Mouse (Mus musculus) left cerebral cortex, postnatal 25 days (tissue): ENCODE data around the gene Prkcz. TPM values are rescaled to one million over a fixed set of nuclear protein-coding genes. Genes with fewer than 3 reads are reported as not detected.
"Not testable (repeated sequence)": the region's sequence is repeated elsewhere in the genome, so short reads cannot be mapped to it uniquely, and the experiment has no call there.

Source experiments
- DNase-seq, 2 experiments: peaks; one replicate each; pipeline ENCODE4 v3.0.0; 2022; ENCODE audit warnings: low spot score in 2 of 2, mixed read lengths in 1 of 2
- intact Hi-C: fragments of 180-260 bp; cut with DNase I; formaldehyde crosslinking; loops from one replicate; pipeline ENCODE4 v1.15.1; 2025
- total RNA-seq, 2 experiments: library from RNA; stranded (reverse); gene quantifications; 2 replicates each; pipeline ENCODE4 v1.2.3; 2021

Gene Prkcz
- total RNA-seq, 2 experiments from 2014 or later: 218 to 220 TPM

- no peak for DNase-seq
- intact Hi-C loops: no loop called here
Observed at GRCm38 (mm10) chr4:155264521-155265321, 96.4 kb downstream of the Prkcz start.

- DNase-seq: no peak
Observed at GRCm38 (mm10) chr4:155252253-155252652, 108.9 kb downstream of the Prkcz start.

GRCm38 (mm10) chr4:155251147-155251546 lies 110.0 kb downstream of the Prkcz start:
- no peak for DNase-seq
- intact Hi-C loops: no loop called here

More at GRCm38 (mm10) chr4:155252253-155252652, 108.9 kb downstream of the Prkcz start:
- intact Hi-C loops: no loop called here

GRCm38 (mm10) chr4:155250361-155251117 lies 110.6 kb downstream of the Prkcz start:
- intact Hi-C loops: no loop called here
- peak in 1 of 2 experiments; percentile 41 for DNase-seq

GRCm38 (mm10) chr4:155249648-155250351 lies 111.4 kb downstream of the Prkcz start, which contains the start of gene Faap20:
Gene Faap20 (plus strand): TSS chr4:155249802.
- DNase-seq: peak; percentile 83 to 84

GRCm38 (mm10) chr4:155249257-155249647 lies 111.9 kb downstream of the Prkcz start:
- intact Hi-C loops: loop anchor here (1.0 to 10.0 kb wide), 4 partner anchors 26 to 284 kb away; partner anchors contain the start of genes Hes5, Pank4 and Ski
- peak; percentile 94 to 96 for DNase-seq

More at GRCm38 (mm10) chr4:155249648-155250351, 111.4 kb downstream of the Prkcz start, which contains the start of gene Faap20:
- intact Hi-C loops: loop anchor here (1.0 to 10.0 kb wide), 4 partner anchors 27 to 285 kb away; partner anchors contain the start of genes Hes5, Pank4 and Ski

- not testable (repeated sequence) for DNase-seq
- intact Hi-C loops: loop anchor here (2.0 to 10.0 kb wide), 3 partner anchors 25 to 283 kb away; partner anchors contain the start of genes Hes5, Pank4 and Ski
Observed at GRCm38 (mm10) chr4:155248054-155248453, 113.1 kb downstream of the Prkcz start.

GRCm38 (mm10) chr4:155246691-155247105 lies 114.5 kb downstream of the Prkcz start:
- peak; percentile 75 to 92 for DNase-seq
- intact Hi-C loops: loop anchor here (10.0 kb wide), 2 partner anchors 122 to 282 kb away; partner anchors contain the start of genes Hes5 and Pank4

GRCm38 (mm10) chr4:155245770-155246492 lies 115.2 kb downstream of the Prkcz start:
- no peak for DNase-seq
- intact Hi-C loops: loop anchor here (10.0 kb wide), 2 partner anchors 121 to 281 kb away; partner anchors contain the start of genes Hes5 and Pank4

- intact Hi-C loops: loop anchor here (10.0 kb wide), 2 partner anchors 118 to 278 kb away; partner anchors contain the start of genes Hes5 and Pank4
- DNase-seq: peak in 1 of 2 experiments; percentile 71
Observed at GRCm38 (mm10) chr4:155243233-155243632, 117.9 kb downstream of the Prkcz start.

- DNase-seq: no peak
- intact Hi-C loops: loop anchor here (10.0 kb wide), 2 partner anchors 117 to 277 kb away; partner anchors contain the start of genes Hes5 and Pank4
Observed at GRCm38 (mm10) chr4:155242292-155242691, 118.9 kb downstream of the Prkcz start.

- DNase-seq: no peak
- intact Hi-C loops: loop anchor here (10.0 kb wide), 2 partner anchors 117 to 277 kb away; partner anchors contain the start of genes Hes5 and Pank4
Observed at GRCm38 (mm10) chr4:155241789-155242188, 119.4 kb downstream of the Prkcz start.

- intact Hi-C loops: no loop called here
- DNase-seq: no peak
Observed at GRCm38 (mm10) chr4:155239494-155239893, 121.7 kb downstream of the Prkcz start.

- no peak for DNase-seq
- intact Hi-C loops: no loop called here
Observed at GRCm38 (mm10) chr4:155238276-155238675, 122.9 kb downstream of the Prkcz start.

- no peak for DNase-seq
- intact Hi-C loops: no loop called here
Observed at GRCm38 (mm10) chr4:155236737-155237385, 124.3 kb downstream of the Prkcz start.

GRCm38 (mm10) chr4:155235311-155236119 lies 125.6 kb downstream of the Prkcz start:
- peak; percentile 92 to 98 for DNase-seq
- intact Hi-C loops: no loop called here
